Mouse (Mus musculus) stomach, postnatal 0 days (tissue): Measurements from ENCODE around the gene Adk.

Experiments used
- CTCF ChIP-seq: IDR thresholded peaks from 2 replicates; pipeline ENCODE4 v1.5.1; 2016; ENCODE audit warnings: antibody characterized with exemption, low read depth, mild to moderate bottlenecking, moderate library complexity
- EP300 ChIP-seq: optimal IDR thresholded peaks from 2 replicates; pipeline ENCODE3; 2016; ENCODE audit warnings: antibody characterized with exemption

- TF ChIP-seq CTCF: no peak
- TF ChIP-seq EP300: no peak
Observed at GRCm38 (mm10) chr14:21034271-21034670, 18.1 kb upstream of the Adk start.
